Mouse (Mus musculus): ENCODE data around the gene Tdrd9.

Tdrd9 gene

GRCm38 (mm10) chr12:112103179-112103578 lies 131.8 kb downstream of the Tdrd9 start:
- DNase-seq (ENCODE audit: low spot score in 2 of 2), result no peak

- DNase-seq (ENCODE audit: low spot score in 2 of 2), result no peak
Observed at GRCm38 (mm10) chr12:112104890-112105289, 133.5 kb downstream of the Tdrd9 start.

GRCm38 (mm10) chr12:112106541-112106971 lies 135.2 kb downstream of the Tdrd9 start, which contains the start of gene Aspg:
TSS of gene Aspg (plus strand) at chr12:112106679.
- no peak for DNase-seq (ENCODE audit: low spot score in 2 of 2)

GRCm38 (mm10) chr12:112107685-112108084 lies 136.3 kb downstream of the Tdrd9 start:
- no peak for DNase-seq (ENCODE audit: low spot score in 2 of 2)

GRCm38 (mm10) chr12:112108696-112109445 lies 137.5 kb downstream of the Tdrd9 start:
- no peak for DNase-seq (ENCODE audit: low spot score in 2 of 2)

- no peak for DNase-seq (ENCODE audit: low spot score in 2 of 2)
Observed at GRCm38 (mm10) chr12:112109701-112110100, 138.3 kb downstream of the Tdrd9 start.

GRCm38 (mm10) chr12:112111323-112111722 lies 140.0 kb downstream of the Tdrd9 start:
- DNase-seq (ENCODE audit: low spot score in 2 of 2), result no peak

- DNase-seq (ENCODE audit: low spot score in 2 of 2), result no peak
Observed at GRCm38 (mm10) chr12:112112235-112112634, 140.9 kb downstream of the Tdrd9 start.

- no peak for DNase-seq (ENCODE audit: low spot score in 2 of 2)
Observed at GRCm38 (mm10) chr12:112112686-112113396, 141.5 kb downstream of the Tdrd9 start.

- peak; percentile 70 to 88 for DNase-seq (ENCODE audit: low spot score in 2 of 2)
Observed at GRCm38 (mm10) chr12:112113710-112114109, 142.4 kb downstream of the Tdrd9 start.

- no peak for DNase-seq (ENCODE audit: low spot score in 2 of 2)
Observed at GRCm38 (mm10) chr12:112117006-112117405, 145.6 kb downstream of the Tdrd9 start.

- DNase-seq (ENCODE audit: low spot score in 2 of 2), result no peak
Observed at GRCm38 (mm10) chr12:112117649-112118048, 146.3 kb downstream of the Tdrd9 start.
